Mouse (Mus musculus) spleen, embryonic (tissue): ENCODE data around the gene Col1a2.

Source experiments
- CTCF ChIA-PET: fragments of 350-600 bp; sonication (Branson Sonifier 250); formaldehyde crosslinking; loops from one replicate; lab custom pipeline; 2022; lab: Charles Lee

Gene Col1a2

GRCm38 (mm10) chr6:4504603-4505131 is at the start of gene Col1a2:
Gene Col1a2 (plus strand): TSS chr6:4504814.
- CTCF ChIA-PET = no interaction called here

- CTCF ChIA-PET = no interaction called here
These were observed 49.1 kb upstream of the Col1a2 start for GRCm38 (mm10) chr6:4455518-4455917.

DNA sequence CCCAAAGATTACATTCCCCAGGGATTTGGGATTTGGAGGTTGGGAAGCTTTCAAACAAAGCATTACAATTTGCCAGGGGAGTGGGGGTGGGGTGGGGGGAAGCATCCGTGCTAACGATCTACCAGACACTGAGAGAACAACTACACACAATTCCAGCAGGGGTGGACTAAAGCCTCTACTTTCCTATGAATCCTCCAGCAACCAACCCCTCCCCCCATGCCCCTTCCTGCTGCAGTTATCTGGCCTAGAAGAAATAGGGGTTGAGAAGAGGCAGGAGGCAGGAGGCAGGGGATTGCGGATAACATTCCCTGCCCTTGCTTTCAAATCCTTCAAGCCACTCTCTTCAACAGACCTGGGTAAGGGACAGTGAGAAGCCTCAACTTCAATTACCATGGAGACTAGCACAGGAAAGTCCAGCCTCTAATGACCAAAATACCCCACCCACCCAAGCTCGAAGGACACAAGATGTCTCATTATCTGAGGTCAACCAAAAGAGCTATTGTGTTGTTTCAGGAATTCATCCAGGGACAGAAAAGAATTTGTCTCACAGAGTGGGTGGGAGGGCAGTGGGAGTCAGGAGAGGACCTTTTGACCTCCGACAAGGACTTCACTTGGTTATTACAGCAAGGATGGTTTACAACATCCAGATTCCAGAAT is 48.5 kb upstream of the Col1a2 start:
- CTCF ChIA-PET = no interaction called here

GRCm38 (mm10) chr6:4456691-4457447 is 47.7 kb upstream of the Col1a2 start:
- CTCF ChIA-PET = no interaction called here

- CTCF ChIA-PET = no interaction called here
These were observed 47.0 kb upstream of the Col1a2 start for GRCm38 (mm10) chr6:4457555-4457996.

GRCm38 (mm10) chr6:4465320-4465719 is 39.3 kb upstream of the Col1a2 start:
- CTCF ChIA-PET = no interaction called here

DNA sequence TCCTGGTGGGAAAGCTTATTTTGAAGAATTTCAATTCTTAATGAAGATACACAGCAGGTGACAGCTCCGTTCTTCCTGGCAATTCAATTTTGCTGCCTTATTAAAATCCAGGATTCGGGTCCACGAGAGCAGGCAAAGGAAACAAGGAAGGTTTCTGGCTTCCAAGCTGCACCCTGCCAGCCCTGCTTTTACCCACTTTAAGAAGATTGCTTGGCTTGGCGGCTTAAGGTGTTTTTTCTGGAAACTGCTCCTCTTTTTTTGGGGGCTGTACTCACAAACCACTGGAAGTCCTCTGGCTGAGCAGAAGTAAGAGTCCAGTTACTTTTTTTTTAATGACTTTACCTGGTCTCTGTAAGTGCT is 21.1 kb upstream of the Col1a2 start:
- CTCF ChIA-PET = no interaction called here

- CTCF ChIA-PET = no interaction called here
These were observed 20.5 kb upstream of the Col1a2 start for GRCm38 (mm10) chr6:4483937-4484601.

DNA sequence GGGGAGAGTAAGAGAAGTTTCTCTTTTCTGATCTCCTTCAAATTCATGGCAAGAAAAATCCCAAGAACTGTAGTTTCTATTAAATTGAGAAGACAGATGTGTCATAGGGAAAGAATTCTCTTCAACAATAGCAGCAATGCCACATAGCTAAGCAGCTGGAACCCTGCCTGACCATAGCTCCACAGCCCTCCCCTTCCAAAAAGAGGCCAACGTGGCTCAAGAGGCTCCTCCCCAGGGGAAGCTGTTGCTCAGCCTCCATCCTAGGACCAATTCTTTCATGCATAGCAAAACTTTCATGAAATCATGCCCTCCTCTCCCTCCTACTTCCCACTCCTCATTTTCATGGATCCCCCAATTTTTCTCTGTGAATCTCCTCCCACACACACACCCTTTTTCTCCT is 16.3 kb upstream of the Col1a2 start:
- CTCF ChIA-PET = no interaction called here

DNA sequence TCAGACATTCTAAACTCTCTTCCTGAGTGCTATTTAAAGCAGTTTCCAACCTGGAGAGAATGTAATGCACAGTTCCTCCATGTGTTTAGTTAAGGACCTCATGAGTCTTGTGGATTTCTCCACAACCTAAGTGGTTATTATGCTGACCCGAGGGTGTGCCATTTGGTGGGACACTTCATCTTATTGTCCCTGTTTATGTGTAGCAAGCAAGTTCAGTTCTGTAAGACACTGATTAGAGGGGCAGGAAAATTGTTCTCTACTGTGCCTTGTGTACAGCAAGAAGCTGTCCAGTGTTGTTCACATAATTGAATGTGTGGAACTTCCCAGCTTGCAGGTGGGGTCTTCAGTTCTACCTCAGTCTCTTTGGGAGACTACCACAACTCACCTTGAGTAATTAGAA is 15.6 kb upstream of the Col1a2 start:
- CTCF ChIA-PET = no interaction called here

DNA sequence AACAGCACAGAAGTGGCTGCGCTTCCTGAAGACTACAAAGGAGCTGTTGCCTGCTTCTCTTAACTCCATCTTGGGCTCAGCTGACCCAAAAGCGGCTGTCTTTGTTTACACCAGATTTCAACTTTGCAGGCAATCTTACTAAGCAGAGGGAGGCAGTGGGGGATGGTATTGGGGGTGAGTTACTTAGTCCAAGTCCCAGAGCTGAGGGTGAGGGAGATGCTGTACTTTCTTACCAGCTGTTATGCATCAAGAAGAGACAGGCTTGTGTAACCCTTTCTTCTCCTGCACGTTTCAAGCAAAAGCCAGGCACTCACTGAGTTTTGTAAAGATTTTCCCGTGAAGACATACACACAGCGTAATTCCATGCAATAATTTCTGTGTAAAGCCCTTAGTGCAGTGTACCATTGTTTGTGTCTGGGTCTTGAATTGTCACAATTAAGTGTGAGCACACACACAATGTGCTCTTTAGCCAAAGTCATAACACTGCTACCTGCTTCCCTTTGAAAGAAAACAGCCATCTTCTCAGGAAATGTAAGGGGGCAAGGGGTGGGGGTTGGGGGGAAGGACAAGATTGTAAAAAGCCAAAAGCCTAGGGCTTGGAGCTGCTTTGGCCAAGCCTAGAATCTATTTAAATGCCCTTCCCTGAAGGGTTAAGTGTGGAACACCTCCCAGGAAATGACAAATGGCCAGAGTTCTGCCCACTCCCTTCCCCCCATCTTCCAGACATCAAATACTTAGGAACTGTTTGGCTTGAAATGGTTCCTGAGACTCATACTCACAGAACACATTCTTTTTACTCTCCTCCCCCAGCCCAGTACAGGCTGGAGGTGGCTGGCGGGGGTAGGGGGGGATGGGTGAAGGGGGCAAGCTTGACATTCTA is 15.0 kb upstream of the Col1a2 start:
- CTCF ChIA-PET = no interaction called here

DNA sequence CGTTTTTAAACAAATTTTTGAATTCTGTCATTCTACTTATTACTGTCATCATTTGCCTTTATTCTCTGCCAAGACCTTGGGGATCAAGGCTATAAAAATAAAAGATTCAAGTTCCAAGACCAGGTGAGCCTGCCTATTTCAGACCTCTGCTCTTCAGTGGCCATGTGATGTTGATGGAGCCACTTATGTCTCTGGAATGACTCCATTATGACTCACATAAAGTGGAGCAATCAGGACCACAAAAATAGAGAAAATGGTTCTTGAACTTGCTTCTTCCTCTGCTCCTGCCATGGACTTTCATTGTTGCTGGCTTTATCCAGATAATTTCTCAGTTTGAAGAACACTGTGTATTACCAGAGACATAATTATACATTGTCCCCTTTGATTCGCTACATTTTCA is 10.9 kb upstream of the Col1a2 start:
- CTCF ChIA-PET = no interaction called here

DNA sequence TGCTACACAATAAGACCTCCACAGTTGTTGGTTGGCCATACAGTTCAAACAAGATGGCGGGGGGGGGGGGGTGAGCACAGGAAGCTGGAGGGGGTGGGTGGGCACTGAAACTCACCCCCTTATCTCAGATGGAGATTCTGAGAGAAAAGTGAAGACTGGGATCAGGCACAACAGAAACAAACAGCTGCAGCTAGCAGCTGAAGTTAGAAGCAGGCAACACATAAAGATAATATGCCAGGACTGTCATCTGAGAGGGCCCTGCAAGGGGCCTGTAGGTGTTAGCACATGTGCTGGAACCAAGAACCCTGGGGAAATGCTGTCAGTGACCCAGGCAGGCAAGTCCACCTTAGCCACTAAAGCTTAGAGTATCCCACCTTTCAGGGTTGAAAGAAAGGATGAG is 8.2 kb upstream of the Col1a2 start:
- CTCF ChIA-PET = no interaction called here

DNA sequence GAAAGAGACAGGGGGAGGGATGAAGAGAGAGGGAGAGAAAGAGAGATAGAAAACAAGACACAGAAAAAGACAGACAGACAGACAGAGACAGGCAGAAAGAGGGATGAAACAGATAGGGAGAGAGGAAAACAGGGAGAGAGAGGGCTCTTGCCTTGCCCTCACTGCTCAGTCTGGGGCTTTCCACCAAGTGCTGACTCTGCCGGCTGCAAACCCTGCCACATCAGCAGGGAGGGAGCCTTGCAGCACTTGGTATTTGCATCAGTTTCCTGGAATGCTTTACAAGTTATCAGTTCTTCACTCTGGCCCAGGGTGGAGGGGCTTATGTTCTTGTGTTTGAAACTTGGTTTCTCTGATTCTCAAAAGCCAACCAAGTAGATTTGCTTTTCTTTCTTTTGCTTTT is 1.5 kb upstream of the Col1a2 start:
- CTCF ChIA-PET = no interaction called here

DNA sequence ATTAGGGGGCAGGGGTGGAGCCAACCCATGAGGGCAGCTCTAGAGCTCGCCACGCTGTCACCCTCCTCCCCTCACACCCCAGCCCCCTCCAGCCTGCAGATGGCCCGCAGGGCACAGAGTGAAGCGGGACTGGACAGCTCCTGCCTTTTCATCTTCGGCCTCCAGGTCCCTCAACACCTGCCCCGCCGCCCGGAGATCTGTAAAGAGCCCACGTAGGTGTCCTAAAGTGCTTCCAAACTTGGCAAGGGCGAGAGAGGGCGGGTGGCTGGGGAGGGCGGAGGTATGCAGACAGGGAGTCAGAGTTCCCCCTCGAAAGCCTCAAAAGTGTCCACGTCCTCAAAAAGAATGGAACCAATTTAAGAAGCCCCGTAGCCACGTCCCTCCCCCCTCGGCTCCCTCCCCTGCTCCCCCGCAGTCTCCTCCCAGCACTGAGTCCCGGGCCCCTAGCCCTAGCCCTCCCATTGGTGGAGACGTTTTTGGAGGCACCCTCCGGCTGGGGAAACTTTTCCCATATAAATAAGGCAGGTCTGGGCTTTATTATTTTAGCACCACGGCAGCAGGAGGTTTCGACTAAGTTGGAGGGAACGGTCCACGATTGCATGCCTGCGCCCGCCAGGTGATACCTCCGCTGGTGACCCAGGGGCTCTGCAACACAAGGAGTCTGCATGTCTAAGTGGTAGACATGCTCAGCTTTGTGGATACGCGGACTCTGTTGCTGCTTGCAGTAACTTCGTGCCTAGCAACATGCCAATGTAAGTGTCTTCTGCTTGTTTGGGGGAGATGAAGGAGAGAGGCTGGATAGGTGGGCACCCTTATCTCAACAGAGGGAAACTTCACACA is 764 bp downstream of the Col1a2 start:
- CTCF ChIA-PET = interaction anchor here (0.5 kb wide), 1 partner anchor 1442 kb away, joined by 4 read pairs; no protein-coding TSS in a partner anchor

DNA sequence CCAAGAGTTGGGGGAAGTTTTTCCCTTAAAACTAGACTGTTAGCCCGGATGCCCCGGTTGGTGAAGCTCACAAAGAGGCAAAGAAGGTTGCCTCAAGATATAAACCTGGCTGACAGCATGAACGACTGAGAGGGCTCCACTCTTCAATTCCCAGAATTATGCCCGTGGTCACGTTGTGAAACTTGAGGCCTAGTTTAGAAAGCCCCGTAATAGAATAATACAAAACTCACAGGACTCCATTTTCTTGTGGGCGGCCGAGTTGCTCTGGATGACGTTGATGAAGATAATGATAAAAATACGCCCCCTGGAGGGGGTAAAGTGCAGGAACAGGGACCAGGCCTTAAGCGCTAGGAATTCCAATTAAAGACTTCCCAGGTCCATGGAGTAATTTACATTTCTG is 1.5 kb downstream of the Col1a2 start:
- CTCF ChIA-PET = no interaction called here

GRCm38 (mm10) chr6:4506791-4507190 is 2.2 kb downstream of the Col1a2 start:
- CTCF ChIA-PET = interaction anchor here (0.6 kb wide), 1 partner anchor 84 kb away, joined by 6 read pairs; no protein-coding TSS in a partner anchor

DNA sequence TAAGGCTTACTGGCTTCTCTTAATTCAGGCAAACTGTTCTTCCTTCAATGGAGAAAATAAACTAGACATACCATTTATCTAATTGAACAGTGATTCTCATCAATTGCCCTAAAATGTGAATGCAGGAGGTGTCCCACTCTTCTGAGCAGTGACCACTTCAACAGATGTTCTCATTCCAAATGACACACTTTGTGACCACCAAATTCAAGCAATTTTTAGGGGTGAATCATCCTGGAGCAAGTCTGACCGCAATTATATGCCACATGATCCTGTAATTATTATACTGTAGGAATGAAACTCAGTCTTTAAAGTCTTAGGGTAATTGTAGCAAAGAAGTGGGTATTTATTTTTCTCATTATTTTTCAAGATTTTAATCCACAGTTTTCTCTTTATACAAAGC is 2.7 kb downstream of the Col1a2 start:
- CTCF ChIA-PET = no interaction called here

DNA sequence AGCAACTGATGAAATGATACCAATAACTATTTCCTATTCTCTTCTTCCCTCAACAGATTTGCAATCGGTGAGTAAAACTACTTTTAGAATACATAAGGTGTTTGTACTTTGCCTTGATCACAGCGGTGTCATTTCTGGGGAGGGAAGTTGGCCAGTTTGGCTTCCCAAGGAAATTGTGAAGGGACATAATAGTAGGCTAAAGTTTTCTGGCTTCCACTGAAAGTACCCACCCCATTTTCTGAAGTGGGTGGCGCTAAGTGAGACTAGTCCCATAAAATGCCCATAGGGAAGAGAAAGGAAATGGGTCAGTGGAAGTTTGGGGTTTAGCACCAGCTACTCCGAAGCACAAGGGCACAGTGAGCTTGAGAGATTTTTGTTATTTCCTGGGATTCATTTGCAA is 3.7 kb downstream of the Col1a2 start:
- CTCF ChIA-PET = no interaction called here

GRCm38 (mm10) chr6:4509395-4509794 is 4.8 kb downstream of the Col1a2 start:
- CTCF ChIA-PET = no interaction called here

GRCm38 (mm10) chr6:4514671-4515070 is 10.1 kb downstream of the Col1a2 start:
- CTCF ChIA-PET = no interaction called here
